Mouse (Mus musculus): ENCODE data around the gene Grb7. TPM values are rescaled to one million over a fixed set of nuclear protein-coding genes. Genes with fewer than 3 reads are reported as not detected.

The Grb7 gene
- polyA plus RNA-seq, 1 experiment = 2.4 TPM

- no peaks in the 10 kb centered on the region for H3K36me3 ChIP-seq (ENCODE audit: control insufficient read depth, insufficient read depth, low read length)
- no peaks in the 10 kb centered on the region for H3K27me3 ChIP-seq (ENCODE audit: control insufficient read depth, insufficient read depth, low read length)
- no peak for TF ChIP-seq CTCF (IDR thresholded peaks at IDR 0.05; ENCODE audit: control insufficient read depth, insufficient read depth, insufficient replicate concordance, low read depth, low read length)
- H3K27ac ChIP-seq (ENCODE audit: control insufficient read depth, insufficient read depth, low read depth, low read length) = no peak overlapping the region
- H3K4me1 ChIP-seq (ENCODE audit: control insufficient read depth, insufficient read depth, low read length) = no peaks in the 10 kb centered on the region
- no peak overlapping the region for H3K4me3 ChIP-seq (ENCODE audit: control insufficient read depth, low read depth, low read length)
These were observed 46.8 kb downstream of the Grb7 start for GRCm38 (mm10) chr11:98492959-98493358.

GRCm38 (mm10) chr11:98493394-98493793 lies 47.2 kb downstream of the Grb7 start:
- TF ChIP-seq CTCF (IDR thresholded peaks at IDR 0.05; ENCODE audit: control insufficient read depth, insufficient read depth, insufficient replicate concordance, low read depth, low read length) = no peak
- Histone ChIP-seq H3K27ac (ENCODE audit: control insufficient read depth, insufficient read depth, low read depth, low read length) (no peak overlapping the region), H3K4me3 (ENCODE audit: control insufficient read depth, low read depth, low read length) (no peak overlapping the region), H3K4me1 (ENCODE audit: control insufficient read depth, insufficient read depth, low read length) (no peaks in the 10 kb centered on the region), H3K27me3 (ENCODE audit: control insufficient read depth, insufficient read depth, low read length) (no peaks in the 10 kb centered on the region), H3K36me3 (ENCODE audit: control insufficient read depth, insufficient read depth, low read length) (no peaks in the 10 kb centered on the region)

- H3K27me3 ChIP-seq (ENCODE audit: control insufficient read depth, insufficient read depth, low read length) = no peaks in the 10 kb centered on the region
- TF ChIP-seq CTCF (IDR thresholded peaks at IDR 0.05; ENCODE audit: control insufficient read depth, insufficient read depth, insufficient replicate concordance, low read depth, low read length) = no peak
- TF ChIP-seq POLR2A (IDR thresholded peaks at IDR 0.05; ENCODE audit: control insufficient read depth, low read depth, low read length) = no peak
- H3K4me1 ChIP-seq (ENCODE audit: control insufficient read depth, insufficient read depth, low read length) = no peaks in the 10 kb centered on the region
- no peak overlapping the region for H3K27ac ChIP-seq (ENCODE audit: control insufficient read depth, insufficient read depth, low read depth, low read length)
- no peaks in the 10 kb centered on the region for H3K36me3 ChIP-seq (ENCODE audit: control insufficient read depth, insufficient read depth, low read length)
- no peak overlapping the region for H3K4me3 ChIP-seq (ENCODE audit: control insufficient read depth, low read depth, low read length)
These were observed 49.1 kb downstream of the Grb7 start for GRCm38 (mm10) chr11:98495176-98495719.

GRCm38 (mm10) chr11:98497388-98498288 lies 51.4 kb downstream of the Grb7 start:
- H3K4me1 ChIP-seq (ENCODE audit: control insufficient read depth, insufficient read depth, low read length) = no peaks in the 10 kb centered on the region
- H3K27me3 ChIP-seq (ENCODE audit: control insufficient read depth, insufficient read depth, low read length) = no peaks in the 10 kb centered on the region
- no peaks in the 10 kb centered on the region for H3K36me3 ChIP-seq (ENCODE audit: control insufficient read depth, insufficient read depth, low read length)
- no peak overlapping the region for H3K27ac ChIP-seq (ENCODE audit: control insufficient read depth, insufficient read depth, low read depth, low read length)
- H3K4me3 ChIP-seq (ENCODE audit: control insufficient read depth, low read depth, low read length) = no peak overlapping the region
- TF ChIP-seq CTCF (IDR thresholded peaks at IDR 0.05; ENCODE audit: control insufficient read depth, insufficient read depth, insufficient replicate concordance, low read depth, low read length) (no peak), POLR2A (IDR thresholded peaks at IDR 0.05; ENCODE audit: control insufficient read depth, low read depth, low read length) (no peak)

GRCm38 (mm10) chr11:98504926-98505325 lies 58.7 kb downstream of the Grb7 start:
- Histone ChIP-seq H3K4me3 (ENCODE audit: control insufficient read depth, low read depth, low read length) (no peak overlapping the region), H3K36me3 (ENCODE audit: control insufficient read depth, insufficient read depth, low read length) (no peaks in the 10 kb centered on the region), H3K4me1 (ENCODE audit: control insufficient read depth, insufficient read depth, low read length) (no peaks in the 10 kb centered on the region), H3K27ac (ENCODE audit: control insufficient read depth, insufficient read depth, low read depth, low read length) (no peak overlapping the region), H3K27me3 (ENCODE audit: control insufficient read depth, insufficient read depth, low read length) (no peaks in the 10 kb centered on the region)
- TF ChIP-seq POLR2A (IDR thresholded peaks at IDR 0.05; ENCODE audit: control insufficient read depth, low read depth, low read length) = no peak
- TF ChIP-seq CTCF (IDR thresholded peaks at IDR 0.05; ENCODE audit: control insufficient read depth, insufficient read depth, insufficient replicate concordance, low read depth, low read length) = no peak

Other genes with a start within 250 kb of the Grb7 start
- 15.7 and 17.6 TPM in 2 replicates for gene Cdk12, start 243.3 kb upstream of the Grb7 start, polyA plus RNA-seq (2012; rRNA removed)
- gene Neurod2, start 116.7 kb upstream of the Grb7 start, polyA plus RNA-seq (2012; rRNA removed) = not detected in 2 replicates
- 0.58 and 1.1 TPM in 2 replicates for gene Ppp1r1b, start 98.0 kb upstream of the Grb7 start, polyA plus RNA-seq (2012; rRNA removed)
- gene Stard3, start 88.0 kb upstream of the Grb7 start, polyA plus RNA-seq (2012; rRNA removed) = 24.3 and 26.9 TPM in 2 replicates
- 0.19 TPM in 1 of 2 replicates, not detected in the other for gene Tcap, start 62.6 kb upstream of the Grb7 start, polyA plus RNA-seq (2012; rRNA removed)
- gene Pnmt, start 59.9 kb upstream of the Grb7 start, polyA plus RNA-seq (2012; rRNA removed) = 0.35 and 4.7 TPM in 2 replicates
- 4.9 and 6.1 TPM in 2 replicates for gene Pgap3, start 45.9 kb upstream of the Grb7 start, polyA plus RNA-seq (2012; rRNA removed)
- gene Erbb2, start 33.9 kb upstream of the Grb7 start, polyA plus RNA-seq (2012; rRNA removed) = 1.5 and 1.9 TPM in 2 replicates
- gene Mien1, start 7.4 kb upstream of the Grb7 start, polyA plus RNA-seq (2012; rRNA removed) = 53.1 and 68.0 TPM in 2 replicates
- 0.10 TPM in 2 replicates for gene Ikzf3, start 99.6 kb downstream of the Grb7 start, polyA plus RNA-seq (2012; rRNA removed)
- gene Zpbp2, start 104.7 kb downstream of the Grb7 start, polyA plus RNA-seq (2012; rRNA removed) = 274 and 283 TPM in 2 replicates
- gene Ormdl3, start 141.0 kb downstream of the Grb7 start, polyA plus RNA-seq (2012; rRNA removed) = 96.2 and 111 TPM in 2 replicates
- gene Lrrc3c, start 151.9 kb downstream of the Grb7 start, polyA plus RNA-seq (2012; rRNA removed) = not detected in 2 replicates
- 0.11 and 0.16 TPM in 2 replicates for gene Gm12355, start 179.3 kb downstream of the Grb7 start, polyA plus RNA-seq (2012; rRNA removed)
- gene Gsdma3, start 180.0 kb downstream of the Grb7 start, polyA plus RNA-seq (2012; rRNA removed) = 0.20 TPM in 2 replicates
- gene Gsdma2, start 200.4 kb downstream of the Grb7 start, polyA plus RNA-seq (2012; rRNA removed) = 0.28 and 0.42 TPM in 2 replicates
- gene Gsdma, start 218.0 kb downstream of the Grb7 start, polyA plus RNA-seq (2012; rRNA removed) = 5.5 and 6.7 TPM in 2 replicates
- gene Psmd3, start 236.2 kb downstream of the Grb7 start, polyA plus RNA-seq (2012; rRNA removed) = 70.2 and 78.9 TPM in 2 replicates